Mouse (Mus musculus) limb, embryonic 11.5 days (tissue): ENCODE measurements around the gene Pard3b. TPM values are rescaled to one million over a fixed set of nuclear protein-coding genes. Genes with fewer than 3 reads are reported as not detected.

Experiments used
- ATAC-seq: fragments of 200-750 bp; cut with Nextera tagmentation; 2 replicates; pipeline ENCODE4 v1.8.0; 2017; ENCODE audit warnings: low read depth; ENCODE audit not compliant: insufficient number of reproducible peaks, low FRiP score, low TSS enrichment
- DNase-seq: peaks from one replicate; pipeline ENCODE4 v3.0.0-alpha.2; 2015; ENCODE audit warnings: low spot score
- H3K27ac ChIP-seq: fragments of 300-500 bp; sonication (generic); replicated peaks from 2 replicates; pipeline ENCODE4 v1.5.1; 2014; ENCODE audit warnings: low read depth, mild to moderate bottlenecking, low read length
- H3K27me3 ChIP-seq: fragments of 300-500 bp; sonication (generic); 2 replicates; pipeline ENCODE4 v1.6.1; 2014; ENCODE audit warnings: mild to moderate bottlenecking, low read length, mixed read lengths; ENCODE audit not compliant: control insufficient read depth, insufficient read depth
- H3K36me3 ChIP-seq: fragments of 300-500 bp; sonication (generic); 2 replicates; pipeline ENCODE4 v1.6.1; 2014; ENCODE audit warnings: mild to moderate bottlenecking, low read length, moderate library complexity, mixed read lengths; ENCODE audit not compliant: control insufficient read depth, insufficient read depth
- H3K4me1 ChIP-seq: fragments of 300-500 bp; sonication (generic); 2 replicates; pipeline ENCODE4 v1.6.1; 2014; ENCODE audit warnings: low read length, mixed read lengths; ENCODE audit not compliant: control insufficient read depth, insufficient read depth
- H3K4me2 ChIP-seq: fragments of 300-500 bp; sonication (generic); 2 replicates; pipeline ENCODE4 v1.6.1; 2014; ENCODE audit warnings: low read depth, mild to moderate bottlenecking, moderate library complexity; ENCODE audit not compliant: severe bottlenecking
- H3K4me3 ChIP-seq: fragments of 300-500 bp; sonication (generic); 2 replicates; pipeline ENCODE4 v1.5.1; 2014; ENCODE audit warnings: low read depth, low read length
- H3K9ac ChIP-seq: fragments of 300-500 bp; sonication (generic); 2 replicates; pipeline ENCODE4 v1.6.1; 2014; ENCODE audit warnings: mild to moderate bottlenecking, low read length
- H3K9me3 ChIP-seq: fragments of 300-500 bp; sonication (generic); 2 replicates; pipeline ENCODE4 v1.6.1; 2016; ENCODE audit warnings: low read length; ENCODE audit not compliant: control insufficient read depth
- WGBS: fragments of 180-500 bp; shearing (Covaris S2); extraction: QIAGEN DNeasy Blood & Tissue Kit; methylation state at CpG from one replicate; pipeline ENCODE4 v1.1.7; 2014; 5-methylcytosine and 5-hydroxymethylcytosine counted together
- polyA plus RNA-seq: library from polyadenylated mRNA; unstranded; fragments of >200 nt; fragmentation: Nextera tagmentation; extraction: Ambion mirVana; gene quantifications from 2 replicates; pipeline ENCODE4 v1.2.1, GENCODE M21; 2014

The Pard3b gene
- polyA plus RNA-seq, 1 experiment from 2014 or later, result 9.3 TPM

GRCm38 (mm10) chr1:62051186-62051825 is 412.7 kb downstream of the Pard3b start:
- H3K4me1 ChIP-seq, result no peaks in the 10 kb centered on the region; the same call in 1 of the 2 replicates
- no peaks in the 10 kb centered on the region for H3K27me3 ChIP-seq
- DNase-seq (no peak), ATAC-seq (no peak)
- no peak overlapping the region for H3K9ac ChIP-seq
- no peaks in the 10 kb centered on the region for H3K9me3 ChIP-seq
- no peak overlapping the region for H3K4me3 ChIP-seq
- H3K27ac ChIP-seq, result no peak overlapping the region
- no peaks in the 10 kb centered on the region for H3K36me3 ChIP-seq
- H3K4me2 ChIP-seq, result no peak overlapping the region
- WGBS, result 37% methylated on average over 1 of the region's 1 CpGs

GRCm38 (mm10) chr1:62053167-62053638 is 414.6 kb downstream of the Pard3b start:
- no peak for ATAC-seq
- no peaks in the 10 kb centered on the region for H3K27me3 ChIP-seq
- no peaks in the 10 kb centered on the region; the same call in 1 of the 2 replicates for H3K4me1 ChIP-seq
- H3K9me3 ChIP-seq, result no peaks in the 10 kb centered on the region
- no peaks in the 10 kb centered on the region for H3K36me3 ChIP-seq
- H3K4me2 ChIP-seq, result no peak overlapping the region
- no peak overlapping the region for H3K9ac ChIP-seq
- no peak for DNase-seq
- H3K4me3 ChIP-seq, result no peak overlapping the region
- WGBS, result 50% methylated on average over 7 of the region's 7 CpGs
- no peak overlapping the region for H3K27ac ChIP-seq

GRCm38 (mm10) chr1:62055280-62055679 is 416.7 kb downstream of the Pard3b start:
- Histone ChIP-seq H3K27me3 (no peaks in the 10 kb centered on the region), H3K9ac (no peak overlapping the region), H3K9me3 (no peaks in the 10 kb centered on the region), H3K36me3 (no peaks in the 10 kb centered on the region), H3K27ac (no peak overlapping the region), H3K4me3 (no peak overlapping the region), H3K4me1 (no peaks in the 10 kb centered on the region; the same call in 1 of the 2 replicates), H3K4me2 (no peak overlapping the region)
- ATAC-seq (no peak), DNase-seq (no peak)
- 82% methylated on average over 6 of the region's 6 CpGs for WGBS

- Histone ChIP-seq H3K4me2 (no peak overlapping the region), H3K4me3 (no peak overlapping the region), H3K27me3 (no peaks in the 10 kb centered on the region), H3K4me1 (peaks cover 6% of the 10 kb centered on the region), H3K36me3 (no peaks in the 10 kb centered on the region), H3K9ac (no peak overlapping the region), H3K9me3 (no peaks in the 10 kb centered on the region), H3K27ac (no peak overlapping the region)
- no peak for ATAC-seq
- WGBS, result 82% methylated on average over 6 of the region's 6 CpGs
- DNase-seq, result no peak
These were observed 432.0 kb downstream of the Pard3b start for GRCm38 (mm10) chr1:62070617-62071016.

- Histone ChIP-seq H3K27me3 (no peaks in the 10 kb centered on the region), H3K4me1 (peaks cover 6% of the 10 kb centered on the region), H3K9ac (no peak overlapping the region), H3K36me3 (no peaks in the 10 kb centered on the region), H3K27ac (no peak overlapping the region), H3K4me2 (no peak overlapping the region), H3K9me3 (no peaks in the 10 kb centered on the region), H3K4me3 (no peak overlapping the region)
- DNase-seq, result no peak
- 73% methylated on average over 7 of the region's 7 CpGs for WGBS
- ATAC-seq, result no peak
These were observed 432.5 kb downstream of the Pard3b start for GRCm38 (mm10) chr1:62071139-62071538.

- Histone ChIP-seq H3K4me3 (no peak overlapping the region), H3K27me3 (no peaks in the 10 kb centered on the region), H3K27ac (no peak overlapping the region), H3K36me3 (no peaks in the 10 kb centered on the region), H3K4me1 (peaks cover 6% of the 10 kb centered on the region), H3K4me2 (no peak overlapping the region), H3K9ac (no peak overlapping the region), H3K9me3 (no peaks in the 10 kb centered on the region)
- ATAC-seq (no peak), DNase-seq (no peak)
- 42% methylated on average over 3 of the region's 3 CpGs for WGBS
These were observed 437.5 kb downstream of the Pard3b start for GRCm38 (mm10) chr1:62076171-62076570.

GRCm38 (mm10) chr1:62081129-62081528 is 442.5 kb downstream of the Pard3b start:
- no peak overlapping the region for H3K4me3 ChIP-seq
- DNase-seq, result no peak
- no peaks in the 10 kb centered on the region for H3K27me3 ChIP-seq
- H3K4me1 ChIP-seq, result peaks cover 6% of the 10 kb centered on the region; the same call in 1 of the 2 replicates
- no peak overlapping the region for H3K9ac ChIP-seq
- no peaks in the 10 kb centered on the region for H3K36me3 ChIP-seq
- 82% methylated on average over 4 of the region's 4 CpGs for WGBS
- H3K4me2 ChIP-seq, result no peak overlapping the region
- no peak overlapping the region for H3K27ac ChIP-seq
- no peak for ATAC-seq
- H3K9me3 ChIP-seq, result no peaks in the 10 kb centered on the region

- no peak overlapping the region for H3K4me2 ChIP-seq
- DNase-seq (peak; percentile 34), ATAC-seq (no peak)
- H3K36me3 ChIP-seq, result no peaks in the 10 kb centered on the region
- H3K4me1 ChIP-seq, result peaks cover 6% of the 10 kb centered on the region; the same call in 1 of the 2 replicates
- 9% methylated on average over 6 of the region's 6 CpGs for WGBS
- no peak overlapping the region for H3K27ac ChIP-seq
- no peak overlapping the region for H3K4me3 ChIP-seq
- no peaks in the 10 kb centered on the region for H3K27me3 ChIP-seq
- H3K9me3 ChIP-seq, result no peaks in the 10 kb centered on the region
- H3K9ac ChIP-seq, result no peak overlapping the region
These were observed 447.4 kb downstream of the Pard3b start for GRCm38 (mm10) chr1:62085995-62086394.

- DNase-seq, result no peak
- ATAC-seq, result no peak
- Histone ChIP-seq H3K4me2 (no peak overlapping the region), H3K36me3 (no peaks in the 10 kb centered on the region), H3K9me3 (no peaks in the 10 kb centered on the region), H3K27me3 (no peaks in the 10 kb centered on the region), H3K9ac (no peak overlapping the region), H3K27ac (no peak overlapping the region), H3K4me3 (no peak overlapping the region), H3K4me1 (peaks cover 6% of the 10 kb centered on the region; the same call in 1 of the 2 replicates)
- WGBS, result 80% methylated on average over 10 of the region's 10 CpGs
These were observed 448.8 kb downstream of the Pard3b start for GRCm38 (mm10) chr1:62087464-62087863.
